Mouse (Mus musculus): ENCODE measurements around the gene Mlxip.

Mlxip gene

DNA sequence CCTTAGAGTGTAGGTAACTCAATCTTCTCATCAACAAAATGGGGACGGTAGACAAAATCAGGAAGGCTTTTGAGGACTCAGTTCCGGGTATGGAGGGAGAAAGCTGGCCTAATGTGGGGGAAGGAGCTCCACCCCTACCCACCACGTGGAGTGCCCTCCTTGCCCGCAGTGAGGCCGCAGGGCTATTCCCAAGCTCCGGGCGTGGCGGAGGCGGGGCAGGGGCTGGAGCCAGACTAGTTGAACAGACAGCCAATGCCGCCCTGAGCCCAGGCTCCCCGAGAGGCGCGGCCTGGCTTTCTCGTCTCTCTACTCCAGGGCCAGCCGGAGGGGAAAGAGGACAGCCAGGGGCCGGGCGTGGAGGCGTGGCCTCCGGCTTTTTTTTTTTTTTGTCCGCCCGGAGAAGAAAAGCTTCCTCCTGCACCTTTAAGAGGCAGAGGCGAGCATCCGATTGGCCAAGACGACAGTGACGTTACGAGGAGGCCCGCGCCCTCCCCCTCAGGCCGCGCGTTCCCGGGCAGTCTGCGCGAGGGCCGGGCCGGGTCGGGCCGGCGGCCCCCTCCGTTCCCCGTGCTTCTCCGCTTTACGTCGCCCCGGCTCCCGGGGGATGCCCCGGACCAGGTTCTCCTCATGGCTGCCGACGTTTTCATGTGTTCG, at the start of gene Mlxip:
Gene Mlxip (plus strand): TSS at position 496 of the 654 bp plus-strand sequence.
- peak; percentile 98 for DNase-seq

DNA sequence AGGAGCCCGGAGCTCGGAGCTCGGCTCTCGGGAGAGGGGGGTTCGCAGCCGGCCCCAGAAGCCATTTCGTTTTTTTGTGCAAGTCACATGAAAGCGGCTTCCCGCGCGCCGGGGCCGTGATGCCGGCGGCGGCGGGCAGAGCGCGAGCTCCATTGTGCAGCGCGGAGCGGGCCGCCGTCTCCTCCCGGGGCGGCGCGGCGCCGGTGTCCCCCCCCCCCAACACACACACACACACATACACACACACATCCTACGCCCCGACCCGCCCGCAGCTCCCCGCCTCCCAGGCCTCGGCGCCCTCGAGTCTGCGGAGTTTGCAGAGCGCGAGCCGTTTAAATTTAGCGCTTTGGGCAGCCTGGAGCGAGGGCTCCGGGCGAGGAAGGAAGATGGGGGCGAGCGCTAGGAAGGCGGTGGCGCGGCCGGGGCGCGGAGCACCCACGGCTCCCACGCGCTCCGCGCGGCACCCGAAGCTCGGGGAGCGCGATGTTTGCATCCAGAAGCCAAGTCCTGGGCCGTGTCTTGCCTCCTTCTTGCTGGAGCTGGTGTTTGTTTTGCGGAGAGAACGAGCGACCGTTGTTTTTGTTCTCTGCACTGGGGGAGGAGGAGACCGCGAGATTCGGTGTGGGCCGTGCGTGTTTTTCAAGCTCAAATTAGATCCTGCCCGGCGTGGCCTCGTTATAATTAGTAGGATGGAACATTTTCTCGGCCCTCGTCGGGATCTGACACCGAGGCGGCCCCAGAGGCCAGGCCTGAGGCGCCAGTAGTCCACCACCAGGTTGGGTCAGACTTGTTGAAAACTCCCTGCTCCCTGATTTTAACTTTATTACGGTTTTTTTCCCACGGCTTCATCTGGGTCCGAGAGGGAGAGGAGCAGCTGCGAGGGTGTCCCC, 49.4 kb upstream of the Mlxip start:
- DNase-seq: peak; percentile 78

DNA sequence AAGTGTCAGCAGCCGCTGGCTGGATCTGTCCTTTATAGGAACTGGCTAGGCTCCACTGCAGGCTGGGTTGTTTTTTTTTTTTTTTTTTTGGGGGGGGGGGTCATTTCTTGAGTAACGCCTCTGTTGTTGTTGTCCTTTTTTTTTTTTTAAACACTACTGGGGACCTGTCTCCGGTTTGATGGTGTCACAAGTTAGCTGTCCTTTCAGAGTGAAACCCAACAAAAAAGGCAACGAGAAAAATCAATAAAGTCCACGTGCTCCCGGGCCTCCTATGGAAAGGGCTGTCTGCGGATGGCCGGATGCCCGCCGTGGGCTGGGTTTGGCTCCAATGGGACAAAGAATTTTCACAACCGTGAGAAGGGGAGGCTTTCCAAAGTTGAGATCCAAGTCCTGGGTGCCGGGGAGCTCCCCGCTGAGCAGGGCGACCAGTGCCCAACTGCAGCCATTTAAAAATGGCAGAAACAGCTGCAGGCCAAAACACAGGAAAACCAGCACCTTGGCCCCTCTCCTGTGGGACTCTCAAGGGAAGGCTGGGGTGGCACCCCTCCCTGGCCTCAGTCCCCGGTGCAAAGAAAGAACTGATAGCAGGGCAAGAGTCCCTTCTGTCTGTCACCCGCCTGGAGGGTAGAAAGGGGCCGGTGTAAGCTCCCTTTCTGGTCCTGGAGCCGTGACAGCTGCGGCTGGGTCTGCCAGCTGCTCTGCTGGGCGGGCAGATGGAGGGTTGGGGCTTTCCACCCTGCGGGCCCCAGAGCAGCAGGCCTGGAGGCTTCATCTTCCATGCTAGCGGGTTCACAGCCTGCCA, 48.5 kb upstream of the Mlxip start:
- DNase-seq: peak; percentile 92

DNA sequence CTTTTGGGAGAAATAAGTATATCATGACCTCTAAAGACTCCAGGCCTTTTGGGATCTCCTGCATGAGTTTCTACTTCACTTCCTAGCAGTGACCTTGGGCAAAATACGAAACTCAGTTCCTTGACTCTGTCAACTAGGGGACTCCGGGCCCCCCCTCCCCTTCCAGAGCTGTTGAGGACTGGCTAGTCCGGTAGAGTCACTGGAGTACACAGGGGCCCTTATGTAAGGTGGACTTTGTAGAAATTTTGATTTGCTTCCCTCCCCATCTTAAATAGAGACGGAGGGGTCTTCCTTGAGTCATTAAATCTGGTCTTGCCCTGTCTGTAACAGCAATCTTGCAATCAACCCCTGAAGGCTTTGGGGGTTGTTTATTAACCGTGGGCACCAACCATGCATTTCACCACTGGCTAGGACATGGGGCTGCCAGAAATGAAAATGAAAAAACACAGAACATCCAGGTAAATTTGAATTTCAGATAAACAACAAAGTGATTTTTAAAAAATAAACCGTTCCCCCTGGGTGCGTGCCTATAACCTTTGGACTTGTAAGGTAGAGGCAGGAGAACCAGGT, 47.8 kb upstream of the Mlxip start:
- no peak for DNase-seq

DNA sequence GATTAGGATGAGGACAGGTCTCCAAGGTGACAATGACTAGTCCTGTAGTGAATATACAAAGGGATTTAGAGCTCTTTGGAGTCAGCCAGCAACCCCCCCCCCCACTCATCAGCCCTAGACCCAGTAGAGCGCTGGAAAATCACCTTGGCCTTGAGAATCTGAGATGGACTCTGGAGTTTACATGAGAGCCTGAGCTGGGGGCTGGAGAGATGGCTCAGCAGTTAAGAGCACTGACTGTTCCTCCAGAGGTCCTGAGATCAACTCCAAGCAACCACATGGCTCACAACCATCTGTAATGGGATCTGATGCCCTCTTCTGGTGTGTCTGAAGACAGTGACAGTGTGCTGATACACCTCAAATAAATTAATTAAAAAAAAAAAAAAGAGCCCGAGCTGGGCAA, 46.6 kb upstream of the Mlxip start:
- no peak for DNase-seq

DNA sequence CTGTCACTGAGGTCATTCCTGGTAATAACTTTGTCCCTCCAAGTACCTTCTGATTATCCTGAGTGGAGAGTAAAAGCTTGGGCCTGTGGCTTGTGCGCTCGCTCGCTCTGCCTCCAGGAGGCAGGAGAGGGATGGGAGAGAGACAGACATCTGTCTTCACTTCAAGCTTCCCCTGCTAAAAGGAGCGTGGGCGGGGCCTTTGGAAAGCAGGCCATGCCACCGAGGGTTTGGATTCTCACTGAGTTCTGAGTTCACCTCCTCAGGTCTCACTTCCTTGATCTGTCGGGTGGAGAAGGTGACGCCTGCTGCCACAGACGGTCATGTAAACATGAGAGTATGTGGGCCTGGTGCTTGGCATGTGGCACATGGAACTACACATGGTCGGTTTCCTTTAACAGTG, 44.2 kb upstream of the Mlxip start:
- DNase-seq: peak; percentile 47

DNA sequence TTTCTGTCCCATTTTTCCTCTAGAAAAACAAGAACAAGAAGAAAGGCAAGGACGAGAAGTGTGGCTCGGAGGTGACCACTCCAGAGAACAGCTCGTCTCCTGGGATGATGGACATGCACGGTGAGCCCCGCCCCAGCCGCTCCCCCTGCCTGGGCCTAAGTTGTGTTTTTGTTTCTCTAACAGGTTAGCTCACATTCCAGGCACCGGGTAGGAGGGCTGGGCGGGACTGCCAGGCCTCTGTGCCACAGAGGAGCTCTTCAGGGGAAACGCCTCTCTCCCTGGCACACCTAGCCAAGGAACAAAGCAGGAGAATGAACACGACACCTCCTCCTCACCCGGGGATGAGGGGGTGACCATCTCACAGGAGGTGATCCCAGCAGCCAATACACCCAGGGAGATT, 38.7 kb upstream of the Mlxip start:
- no peak for DNase-seq

DNA sequence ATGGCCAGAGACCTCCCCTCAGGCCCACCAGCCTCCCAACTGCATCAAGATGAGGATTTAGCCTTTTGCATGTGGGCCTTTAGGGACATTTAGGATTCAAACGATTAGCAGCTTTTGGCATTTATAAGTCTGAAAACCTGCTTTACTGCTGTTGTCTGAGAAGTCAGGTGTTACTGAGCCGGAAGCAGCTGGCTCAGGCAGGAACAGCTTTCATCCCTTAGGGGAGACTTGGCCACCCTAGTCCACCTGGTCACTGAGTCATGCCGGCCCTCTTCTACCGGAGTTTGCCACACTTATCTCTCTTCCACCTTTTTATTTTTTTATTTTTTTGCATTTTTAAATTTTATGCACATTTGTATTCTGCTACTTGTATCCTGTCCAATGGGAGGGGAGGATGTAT, 37.3 kb upstream of the Mlxip start:
- DNase-seq: no peak

DNA sequence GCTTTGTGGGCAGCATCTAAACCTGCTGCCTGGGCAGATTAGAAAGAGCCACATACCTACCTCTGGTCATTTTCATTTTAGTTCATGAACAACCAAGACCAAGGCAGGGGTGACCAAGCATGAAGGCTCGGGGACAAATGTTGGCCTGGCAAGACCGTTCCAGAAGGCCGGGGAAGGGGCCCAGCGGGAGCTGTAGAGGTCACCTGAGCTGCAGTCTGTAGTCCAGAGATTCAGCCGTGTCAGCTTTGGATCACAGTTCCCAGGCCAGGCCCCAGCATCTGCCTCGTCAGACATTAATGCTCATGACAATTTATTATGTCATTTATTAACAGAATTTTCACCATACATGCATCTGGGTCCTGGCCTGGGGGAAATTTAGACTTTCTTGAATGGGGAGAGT, 35.2 kb upstream of the Mlxip start:
- no peak for DNase-seq

DNA sequence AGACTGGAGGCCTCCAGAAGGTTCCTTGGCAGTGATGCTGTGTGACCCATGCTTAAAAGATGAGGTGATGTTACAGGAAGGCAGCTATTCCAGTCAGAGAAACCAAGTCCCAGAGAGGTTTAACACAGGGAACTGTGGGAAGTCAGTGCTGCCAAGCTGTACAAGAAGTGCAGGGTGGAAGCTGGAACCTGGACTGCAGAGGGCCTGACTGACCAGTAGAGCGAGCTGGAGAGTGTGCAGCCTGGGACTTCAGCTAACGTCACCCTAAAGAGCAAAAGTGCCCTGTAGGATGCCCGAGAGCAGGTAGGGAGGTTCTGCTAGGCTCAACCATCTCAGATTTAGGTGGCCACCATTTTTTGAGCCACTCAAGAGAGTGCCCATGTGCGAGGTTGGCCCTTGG, 31.7 kb upstream of the Mlxip start:
- DNase-seq: no peak

DNA sequence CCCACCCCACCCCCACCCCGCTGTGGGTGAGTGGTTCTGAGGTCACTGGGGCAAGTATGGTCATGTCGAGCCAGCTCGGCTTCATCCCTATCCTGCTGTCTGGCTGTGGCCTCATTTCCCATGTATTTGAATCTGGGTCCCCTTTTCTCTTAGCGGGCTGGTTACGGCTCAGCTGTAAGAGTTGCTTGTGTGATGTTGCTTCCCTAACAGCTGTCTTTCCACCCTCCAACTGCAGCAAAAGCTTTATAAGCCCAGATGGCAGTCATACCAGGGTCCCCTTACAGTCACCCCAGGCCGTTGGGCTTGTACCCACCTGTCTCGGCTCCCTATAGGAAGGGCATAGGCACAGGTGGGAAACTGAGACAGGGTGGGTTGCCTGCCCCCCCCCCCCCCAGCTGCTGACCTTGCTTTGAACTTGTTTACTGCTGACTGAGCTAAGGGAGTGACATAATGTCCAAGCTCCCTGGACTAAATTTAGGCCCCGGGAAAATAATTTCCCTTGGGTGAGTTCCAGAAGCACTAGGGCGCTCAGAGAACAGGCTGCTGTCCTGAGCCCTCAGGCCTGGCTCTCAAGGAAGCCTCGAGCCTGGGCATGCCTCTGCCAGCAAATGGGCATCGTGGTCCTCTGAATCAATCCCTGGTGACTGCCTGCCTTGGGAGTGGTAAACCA, 30.2 kb upstream of the Mlxip start:
- DNase-seq: peak; percentile 33

DNA sequence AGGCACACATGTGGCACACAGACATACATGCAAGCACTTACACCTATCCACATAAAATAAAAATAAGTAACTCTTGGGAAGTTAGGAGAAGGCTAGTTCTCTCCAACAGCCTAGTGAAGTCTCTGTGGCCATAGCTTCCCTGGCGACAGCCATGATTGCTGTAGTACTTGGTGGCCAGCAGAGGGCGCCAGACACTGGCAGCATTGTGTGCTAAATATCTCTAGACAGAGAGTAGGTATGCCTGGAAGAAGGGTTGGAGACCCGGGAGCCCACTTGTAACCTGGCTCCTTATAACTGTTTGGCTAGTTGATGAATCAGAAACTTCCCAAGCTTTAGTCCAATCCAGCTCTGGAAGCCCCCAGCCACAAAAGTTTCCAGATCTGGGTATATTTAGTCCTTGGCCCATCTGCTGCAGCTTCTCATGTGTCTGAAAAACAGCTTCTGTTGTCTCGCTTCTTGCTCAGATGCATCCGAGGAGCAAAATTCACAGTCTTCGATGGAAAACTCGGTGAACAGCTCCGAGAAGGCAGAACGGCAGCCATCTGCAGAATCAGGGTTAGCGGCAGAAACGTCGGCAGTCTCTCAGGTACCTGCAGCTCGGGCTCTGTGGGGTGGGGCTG, 25.6 kb upstream of the Mlxip start:
- DNase-seq: peak; percentile 75

DNA sequence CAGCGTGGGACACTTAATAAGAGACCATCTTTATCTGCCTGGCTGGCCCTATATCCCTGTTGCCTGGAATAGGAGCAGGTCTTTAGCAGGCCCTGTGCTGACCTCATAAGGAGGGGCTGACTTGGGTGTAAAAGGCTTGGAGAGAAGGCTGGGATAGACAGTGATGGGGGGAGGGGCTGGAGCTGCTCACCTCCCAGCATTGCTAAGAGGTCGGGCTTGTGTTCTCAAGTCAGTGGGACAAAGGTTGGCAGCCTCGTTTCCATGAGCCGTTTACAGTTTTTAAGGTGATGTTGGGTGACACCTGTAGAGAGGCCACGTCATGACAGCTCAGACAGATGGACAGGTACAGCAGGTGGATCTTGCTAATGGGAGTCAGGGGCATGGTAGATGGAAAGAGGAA, 24.5 kb upstream of the Mlxip start:
- DNase-seq: no peak

DNA sequence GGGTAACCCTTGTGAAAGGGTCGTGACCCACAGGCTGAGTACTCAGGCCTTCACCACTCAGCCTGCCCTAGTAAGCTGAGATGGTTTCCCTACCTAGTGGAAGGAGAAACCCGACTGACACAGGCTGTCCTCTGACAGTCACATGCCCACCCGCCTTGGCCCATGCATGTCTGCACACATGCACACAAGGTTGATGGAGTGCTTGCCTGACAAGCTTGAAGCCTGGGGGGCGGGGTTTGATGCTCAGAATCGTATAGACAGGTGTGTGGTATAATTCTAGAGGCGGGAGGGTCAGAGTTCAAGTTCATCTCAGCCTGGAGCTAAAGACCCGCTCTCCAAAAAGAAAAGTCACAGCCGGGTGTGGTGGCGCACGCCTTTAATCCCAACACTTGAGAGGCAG, 19.3 kb upstream of the Mlxip start:
- no peak for DNase-seq

DNA sequence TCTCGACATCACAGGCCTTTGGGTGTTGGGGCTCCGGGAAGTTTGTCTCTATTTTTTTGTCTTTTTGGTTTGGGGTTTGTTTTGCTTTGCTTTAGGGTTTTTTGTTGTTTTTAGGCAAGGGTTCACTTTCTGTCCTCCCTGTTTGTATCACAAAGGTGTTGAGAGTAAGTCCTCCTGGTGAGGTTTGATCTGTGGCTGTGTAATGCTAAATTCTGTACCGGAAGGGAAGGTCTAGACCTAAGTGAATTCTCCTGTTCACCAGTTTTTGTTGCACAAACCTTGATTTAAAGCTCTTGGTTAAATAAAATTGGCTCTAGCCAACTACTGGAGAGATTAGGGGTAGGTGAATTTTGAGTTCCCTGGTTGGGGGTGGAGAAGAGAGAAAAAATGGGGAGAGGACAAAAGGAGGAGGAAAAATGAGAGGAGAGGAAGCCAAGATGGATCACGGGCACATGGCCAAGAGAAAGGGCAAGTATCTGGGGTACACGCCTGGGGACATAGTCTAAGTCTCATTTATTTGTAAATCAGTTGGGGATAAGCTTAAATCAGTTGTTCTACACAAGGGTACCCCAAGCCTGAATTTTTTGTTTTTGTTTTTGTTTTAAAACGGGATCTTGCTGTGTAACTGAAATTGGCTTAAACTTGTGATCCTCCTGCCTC, 18.7 kb upstream of the Mlxip start:
- no peak for DNase-seq

DNA sequence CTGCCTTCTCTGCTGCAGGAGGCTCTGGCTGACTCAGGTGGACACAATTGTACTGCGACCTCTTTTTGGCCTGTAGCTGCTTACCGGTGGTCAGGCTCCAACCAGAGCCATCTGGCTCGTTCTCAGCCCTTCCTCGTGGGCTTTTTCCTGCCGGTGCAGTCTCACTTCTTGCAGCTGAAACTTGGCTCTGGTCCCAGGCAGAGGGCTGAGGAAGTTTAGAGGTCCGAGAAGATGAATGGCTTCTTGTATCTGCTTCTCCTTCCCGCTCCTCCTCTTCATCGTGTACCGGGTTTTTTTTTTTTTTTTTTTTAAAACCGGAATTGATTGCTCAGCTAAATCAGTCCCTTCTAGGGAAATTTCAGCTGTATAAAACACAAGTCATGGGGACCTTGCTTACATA, 18.0 kb upstream of the Mlxip start:
- DNase-seq: peak; percentile 28

DNA sequence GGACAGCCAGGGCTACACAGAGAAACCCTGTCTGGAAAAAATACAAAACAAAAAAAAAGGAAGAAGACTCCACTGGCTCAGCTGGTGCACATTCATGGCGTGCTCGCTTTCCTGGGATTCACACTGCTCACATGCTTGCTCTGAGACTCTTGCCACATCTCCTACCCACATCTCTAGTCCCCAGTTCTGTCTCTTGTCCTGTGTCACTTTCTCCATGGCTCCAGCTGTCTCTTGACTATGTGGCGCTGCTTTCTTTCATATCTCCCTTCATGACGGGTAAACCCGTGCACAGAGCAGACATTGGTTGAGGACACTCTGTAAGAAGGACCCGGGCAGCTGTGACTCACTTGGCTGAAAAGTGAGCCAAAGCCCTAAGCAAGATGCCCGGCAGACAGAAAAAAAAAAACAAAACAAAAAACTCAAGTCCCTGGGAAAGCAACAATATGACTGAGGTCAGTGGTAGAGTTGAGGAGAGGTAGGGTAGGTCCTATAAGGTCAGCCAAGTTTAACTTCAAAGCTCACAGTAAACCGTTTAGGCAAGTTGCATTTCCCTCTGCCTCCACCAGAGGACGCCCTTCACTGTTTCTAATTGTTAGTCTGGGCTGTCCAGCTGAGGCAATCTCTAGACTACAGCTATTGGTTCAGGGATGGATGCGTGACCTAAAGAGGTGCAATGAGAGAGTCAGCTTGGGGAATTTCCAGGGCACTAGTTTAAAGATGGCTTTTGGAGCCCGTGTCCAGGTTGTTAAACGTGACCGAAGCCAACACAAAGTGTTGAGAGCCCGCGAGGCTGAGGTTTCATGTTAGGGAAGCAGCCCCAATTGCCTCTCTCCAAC, 17.3 kb upstream of the Mlxip start:
- DNase-seq: peak; percentile 86

DNA sequence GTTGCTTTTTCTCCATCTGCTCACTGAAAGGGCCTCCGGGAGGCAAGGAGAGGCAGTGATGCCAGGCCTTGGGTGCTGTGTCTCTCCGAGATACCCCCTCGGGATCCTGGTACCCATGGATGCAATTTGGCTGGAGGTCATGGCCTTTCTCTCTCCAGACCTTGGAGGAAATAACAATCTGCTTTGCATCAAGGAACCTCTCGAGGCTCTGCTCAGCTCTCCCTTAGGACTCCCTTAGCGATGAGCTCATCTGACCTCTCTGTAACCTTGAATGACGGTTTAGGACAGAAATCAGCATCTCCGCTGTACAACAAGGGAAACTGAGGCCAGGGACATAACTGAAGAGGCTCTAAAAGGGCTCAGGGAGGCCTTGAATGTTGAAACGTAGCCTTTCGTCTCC, 15.9 kb upstream of the Mlxip start:
- no peak for DNase-seq

DNA sequence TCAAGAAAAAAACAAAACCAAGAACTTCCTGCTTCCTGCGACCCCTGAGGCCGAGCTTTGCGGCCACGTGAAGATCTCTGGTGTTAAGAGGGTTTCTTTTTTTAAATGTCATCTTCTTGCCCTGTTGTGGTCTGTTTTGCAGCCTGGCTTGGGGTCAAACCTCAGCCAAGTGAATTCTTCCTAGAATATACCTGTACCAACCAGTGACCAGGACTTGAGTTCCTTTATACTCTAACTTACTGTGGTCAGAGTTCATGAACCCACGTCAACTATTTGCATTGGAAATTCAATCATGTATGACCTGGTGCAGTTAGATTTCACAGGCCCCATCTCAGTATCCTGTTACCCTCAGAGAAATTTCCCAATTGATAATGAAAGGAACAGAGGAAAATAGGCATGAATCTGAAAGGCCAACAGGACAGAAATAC, 15.1 kb upstream of the Mlxip start:
- DNase-seq: no peak

DNA sequence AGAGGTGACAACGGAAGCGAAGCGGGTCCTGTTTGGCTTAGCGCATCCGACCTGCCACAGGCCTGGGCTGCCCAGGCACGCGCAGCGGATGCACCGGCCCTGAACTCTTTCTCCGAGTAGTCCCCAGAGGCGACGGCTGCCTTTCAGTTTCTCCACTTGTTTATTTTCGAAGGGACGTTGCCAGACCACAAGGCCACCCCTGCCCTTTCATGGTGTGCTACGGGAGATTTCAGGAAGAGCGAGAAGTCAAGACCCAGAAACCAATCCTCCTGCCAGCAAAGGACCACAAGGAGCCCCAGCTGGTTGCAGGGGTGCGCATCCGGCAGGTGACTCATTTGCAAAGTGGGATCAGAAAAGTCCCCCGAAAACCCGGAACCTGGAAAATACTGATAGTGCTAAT, 12.6 kb upstream of the Mlxip start:
- DNase-seq: no peak

DNA sequence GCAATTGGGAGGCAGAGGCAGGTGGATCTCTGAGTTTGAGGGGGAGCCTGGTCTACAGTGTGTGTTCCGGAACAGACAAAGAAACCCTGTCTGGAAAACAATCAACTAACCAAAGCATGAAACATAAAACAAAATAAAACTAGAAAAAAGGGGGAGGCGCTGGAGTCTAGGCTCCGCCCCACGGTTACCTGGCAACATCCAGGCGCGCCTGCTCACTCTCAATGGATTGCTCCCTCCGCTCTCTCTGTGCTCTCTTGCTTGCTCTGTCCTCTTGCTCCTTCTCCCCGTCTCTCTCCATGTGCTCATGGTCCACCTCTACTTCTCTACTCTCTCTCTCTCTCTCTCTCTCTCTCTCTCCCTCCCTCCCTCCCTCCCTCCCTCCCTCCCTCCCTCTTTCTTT, 11.9 kb upstream of the Mlxip start:
- DNase-seq: no peak
